Mouse (Mus musculus) kidney, adult 2 months (tissue): ENCODE measurements at regions not wholly inside any gene's neighbourhood (a gene's known extent, or its start where the extent isn't known, plus 50 kb on each side); places are given as distances from the start of the nearest gene placed in this dataset.

ENCODE experiments used
- CTCF ChIP-seq: fragments of 200-500 bp; conservative IDR thresholded peaks from 2 replicates; pipeline ENCODE4 v1.5.1; 2011; ENCODE audit warnings: low read depth, mild to moderate bottlenecking, control low read depth, low read length, moderate library complexity, mixed read lengths; ENCODE audit not compliant: insufficient read depth, insufficient read length
- POLR2A ChIP-seq: fragments of 200-500 bp; IDR thresholded peaks from one replicate; pipeline ENCODE4 v1.6.1; 2011; ENCODE audit warnings: low read depth, low read length, control low read depth

GRCm38 (mm10) chr12:70655900-70656544, 169.3 kb upstream of the Frmd6 start:
- TF ChIP-seq CTCF (no peak), POLR2A (no peak)
